Mouse (Mus musculus) T-helper 1 cell (primary cell): ENCODE results near the gene Slc17a2.

Experiments
- in situ Hi-C: fragments of 300-600 bp; cut with MboI, MseI; formaldehyde crosslinking; loops from one replicate; pipeline ENCODE4 v1.15.1; 2025; ENCODE audit warnings: high pct_unique_total_duplicates

Gene Slc17a2

DNA sequence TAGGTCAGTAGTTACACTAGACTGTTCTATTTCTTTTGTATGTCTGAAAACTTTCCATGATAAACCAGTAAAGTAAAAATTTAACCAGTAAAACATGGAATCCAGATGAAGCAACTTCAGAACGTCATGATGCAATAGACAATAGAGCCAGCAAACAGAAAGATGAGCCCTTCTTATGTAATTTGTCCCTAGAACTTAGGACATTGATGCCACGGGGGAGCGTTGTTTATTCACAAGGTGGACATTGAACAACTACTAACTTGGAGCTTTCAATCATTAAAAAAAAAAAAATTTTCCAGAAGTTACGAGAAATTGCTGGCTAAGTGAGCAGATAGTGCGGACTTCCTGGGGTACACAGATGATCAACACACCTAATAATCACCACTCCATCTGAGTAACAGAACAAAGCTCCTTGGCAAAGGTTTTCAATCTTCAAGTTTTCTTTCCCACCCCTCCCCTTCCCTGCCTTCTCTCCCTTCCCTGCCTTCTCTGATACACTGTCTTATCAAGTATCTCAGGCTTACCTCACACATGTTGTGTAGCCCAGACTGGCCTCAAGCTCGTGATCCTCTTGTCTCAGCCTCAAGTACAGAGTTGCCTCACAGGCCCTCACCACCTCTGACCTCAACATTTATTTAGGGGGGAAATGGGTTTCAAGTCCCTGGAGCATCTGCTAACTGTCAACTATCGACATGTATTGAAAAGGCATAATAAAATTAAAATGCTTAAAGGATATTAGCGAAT is 62.2 kb downstream of the Slc17a2 start:
- in situ Hi-C loops, result no loop called here

DNA sequence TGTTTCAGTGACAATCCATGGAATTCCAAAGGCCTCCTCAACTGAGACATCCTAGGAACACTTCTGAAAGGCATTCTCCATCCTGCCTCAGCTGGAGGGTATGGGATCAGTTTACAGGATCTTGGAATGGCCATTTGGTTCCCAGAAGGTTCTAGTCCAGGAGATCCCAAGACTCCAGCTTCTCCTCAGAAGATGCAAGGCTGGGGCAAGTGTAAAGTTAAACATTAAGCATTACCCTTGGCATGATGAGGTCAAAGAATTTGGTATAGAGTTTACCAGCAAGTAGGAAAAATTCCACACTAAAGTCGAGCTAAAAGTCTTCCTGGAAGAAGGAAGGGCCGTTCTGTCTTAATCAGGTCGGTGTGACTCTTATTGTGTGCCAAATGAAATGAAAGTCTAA is 63.2 kb downstream of the Slc17a2 start:
- in situ Hi-C loops, result loop anchor here (5.0 kb wide), 1 partner anchor 73 kb away; no protein-coding TSS in a partner anchor

DNA sequence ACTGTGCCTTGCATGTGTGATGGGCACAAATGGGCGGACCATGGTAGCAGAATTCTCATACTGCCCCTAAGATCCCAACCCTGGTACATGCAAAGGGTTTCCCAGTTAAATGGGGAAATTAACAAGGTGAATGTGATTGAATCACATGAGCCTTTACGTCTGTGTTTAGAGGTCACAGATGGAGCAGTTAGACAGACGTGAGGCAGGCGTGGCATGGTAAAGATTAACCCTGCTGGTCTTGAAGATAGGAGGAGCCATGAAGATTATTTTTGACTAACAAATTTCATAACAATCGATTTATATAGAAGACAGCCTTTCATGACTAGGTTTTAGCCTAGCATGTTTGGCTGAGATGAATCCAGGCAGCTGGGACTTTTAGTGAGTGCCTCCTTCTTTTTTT is 66.3 kb downstream of the Slc17a2 start:
- in situ Hi-C loops, result loop anchor here (5.0 kb wide), 1 partner anchor 76 kb away; no protein-coding TSS in a partner anchor
